Mouse (Mus musculus): ENCODE measurements around the gene Gm20388.

DNA sequence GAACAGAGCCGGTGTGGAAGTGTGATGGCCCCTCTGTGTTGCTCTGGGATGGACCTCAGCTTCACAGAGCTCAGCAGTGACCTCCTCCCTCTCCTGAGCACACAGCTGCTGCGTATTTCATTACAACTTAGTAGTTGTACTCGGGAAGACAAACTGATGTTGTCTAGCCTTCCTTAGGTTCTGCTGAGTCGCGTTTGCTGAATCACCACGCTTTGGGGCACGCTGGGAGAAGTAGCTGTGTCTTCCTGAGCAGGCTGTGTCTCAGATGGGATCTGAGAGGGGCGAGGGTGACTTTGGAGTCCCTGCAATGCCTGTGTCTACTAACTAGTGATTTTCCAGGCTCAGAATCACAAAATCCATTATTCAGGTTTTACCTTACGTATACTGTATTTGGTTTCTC is 2868.6 kb downstream of the Gm20388 start:
- TF ChIP-seq CTCF (IDR thresholded peaks at IDR 0.05; ENCODE audit: low read depth) (no peak), EP300 (IDR thresholded peaks at IDR 0.05; ENCODE audit: low read depth) (no peak)

All from liver, embryonic 14.5 days (tissue).